Mouse (Mus musculus) E14TG2a.4 (cell line): ENCODE data around the gene Chid1.

Source experiments
- CTCF ChIP-seq: conservative IDR thresholded peaks from 2 replicates; pipeline ENCODE4 v1.5.1; 2014; ENCODE audit warnings: low read length
- NANOG ChIP-seq: IDR thresholded peaks from 2 replicates; pipeline ENCODE4 v1.6.1; 2014; ENCODE audit warnings: borderline replicate concordance, low read length, mixed read lengths
- POU5F1 ChIP-seq: IDR thresholded peaks from 2 replicates; pipeline ENCODE4 v1.6.1; 2014; ENCODE audit warnings: low read length, borderline replicate concordance

DNA sequence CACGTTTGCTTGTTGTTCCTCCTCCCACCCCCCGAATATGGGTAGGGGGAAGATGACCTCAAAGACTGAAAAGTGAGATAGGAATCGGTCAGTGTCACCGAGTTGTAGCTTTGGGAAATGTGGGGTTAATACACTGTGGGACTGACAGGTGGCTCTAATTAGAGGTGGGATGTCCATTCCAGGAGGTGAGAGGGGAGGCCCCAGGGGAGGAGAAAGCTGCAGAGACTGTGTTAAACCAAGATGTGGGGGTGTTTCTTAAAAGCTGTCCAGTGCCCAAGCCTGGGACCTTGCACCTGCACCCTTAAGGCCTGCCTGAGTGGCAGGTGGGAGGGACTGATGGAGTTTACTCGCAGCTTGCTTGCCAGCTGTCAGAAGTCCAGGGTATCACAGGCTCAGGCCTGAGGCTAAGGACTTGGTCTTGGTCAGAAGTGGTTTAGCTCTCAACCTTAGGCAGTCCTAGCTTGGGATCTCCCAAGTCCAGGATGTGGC lies 77.3 kb downstream of the Chid1 start:
- TF ChIP-seq CTCF: no peak
- TF ChIP-seq NANOG: no peak
- TF ChIP-seq POU5F1: no peak
